Mouse (Mus musculus): ENCODE measurements around the gene Scarb1.

DNA sequence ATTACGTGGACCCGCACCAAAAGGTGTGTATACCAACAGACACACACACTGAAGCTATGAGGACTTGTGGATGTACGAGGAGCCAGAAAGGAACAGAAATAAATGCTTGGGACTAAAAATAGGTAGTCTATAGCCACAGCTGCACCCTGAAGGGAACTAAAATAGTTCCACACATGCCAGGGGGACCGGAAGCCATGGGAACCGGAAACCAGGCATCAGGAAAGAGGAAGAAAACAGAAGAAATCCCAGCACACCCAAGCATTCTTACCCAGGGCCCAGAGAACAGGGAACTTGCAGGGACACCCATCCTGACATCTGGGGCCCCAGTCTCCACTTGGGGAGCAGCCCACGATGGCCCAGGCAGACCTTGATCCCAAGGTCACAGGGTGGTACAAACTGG is 7.9 kb downstream of the Scarb1 start:
- TF ChIP-seq POLR2A (IDR thresholded peaks at IDR 0.05; ENCODE audit: borderline replicate concordance, insufficient read depth, low read length) (no peak), CTCF (IDR thresholded peaks at IDR 0.05; ENCODE audit: borderline replicate concordance, insufficient read depth, low read depth, low read length) (no peak)

Measured in cerebellum, adult 2 months (tissue).